Mouse (Mus musculus) limb, embryonic 10.5 days (tissue): ENCODE measurements around the gene Fam160a1. TPM values are rescaled to one million over a fixed set of nuclear protein-coding genes. Genes with fewer than 3 reads are reported as not detected.
A peak's percentile ranks its signal among the peaks of the same experiment; 100 is the strongest.

Experiments
- DNase-seq: peaks from one replicate; pipeline ENCODE4 v3.0.0-alpha.2; 2017; ENCODE audit warnings: low spot score
- H3K27ac ChIP-seq: fragments of 300-500 bp; sonication (generic); 2 replicates; pipeline ENCODE4 v1.5.1; 2016; ENCODE audit warnings: mild to moderate bottlenecking
- H3K27me3 ChIP-seq: fragments of 300-500 bp; sonication (generic); 2 replicates; pipeline ENCODE4 v1.6.1; 2016; ENCODE audit warnings: low read depth, mild to moderate bottlenecking; ENCODE audit not compliant: poor library complexity, severe bottlenecking
- H3K36me3 ChIP-seq: fragments of 300-500 bp; sonication (generic); 2 replicates; pipeline ENCODE4 v1.6.1; 2016; ENCODE audit warnings: mild to moderate bottlenecking, moderate library complexity
- H3K4me1 ChIP-seq: fragments of 300-500 bp; sonication (generic); 2 replicates; pipeline ENCODE4 v1.6.1; 2016
- H3K4me3 ChIP-seq: fragments of 300-500 bp; sonication (generic); 2 replicates; pipeline ENCODE4 v1.5.1; 2016; ENCODE audit warnings: mild to moderate bottlenecking, moderate library complexity
- H3K9me3 ChIP-seq: fragments of 300-500 bp; sonication (generic); replicated peaks from 2 replicates; pipeline ENCODE4 v1.6.1; 2016; ENCODE audit warnings: mild to moderate bottlenecking
- WGBS: fragments of 180-500 bp; shearing (Covaris S2); methylation state at CpG from one replicate; pipeline ENCODE4 v1.1.7; 2016; 5-methylcytosine and 5-hydroxymethylcytosine counted together
- polyA plus RNA-seq: library from polyadenylated mRNA; unstranded; fragments of >200 nt; fragmentation: Nextera tagmentation; extraction: Ambion mirVana; gene quantifications from 2 replicates; pipeline ENCODE4 v1.2.1, GENCODE M21; 2016

The Fam160a1 gene
- polyA plus RNA-seq, 1 experiment from 2014 or later, result 1.5 TPM

GRCm38 (mm10) chr3:85683618-85684017 is 133.5 kb downstream of the Fam160a1 start:
- Histone ChIP-seq H3K36me3 (no peaks in the 10 kb centered on the region), H3K27ac (no peak overlapping the region), H3K4me1 (peaks cover 5% of the 10 kb centered on the region; the same call in 1 of the 2 replicates), H3K27me3 (no peaks in the 10 kb centered on the region), H3K9me3 (no peaks in the 10 kb centered on the region), H3K4me3 (no peak overlapping the region)
- 91% methylated on average over 5 of the region's 5 CpGs for WGBS
- no peak for DNase-seq

GRCm38 (mm10) chr3:85681136-85681535 is 136.0 kb downstream of the Fam160a1 start:
- 0 out of 2 replicates have a peak overlapping the region, but pooled peaks have one; percentile 25 for H3K27ac ChIP-seq
- H3K4me1 ChIP-seq, result peaks cover 5% of the 10 kb centered on the region; the same call in 1 of the 2 replicates
- no peak overlapping the region for H3K4me3 ChIP-seq
- H3K36me3 ChIP-seq, result no peaks in the 10 kb centered on the region
- DNase-seq, result no peak
- no peaks in the 10 kb centered on the region for H3K27me3 ChIP-seq
- H3K9me3 ChIP-seq, result no peaks in the 10 kb centered on the region
- WGBS, result 90% methylated on average over 7 of the region's 7 CpGs

GRCm38 (mm10) chr3:85679960-85680359 is 137.1 kb downstream of the Fam160a1 start:
- WGBS, result 93% methylated on average over 5 of the region's 5 CpGs
- no peak overlapping the region for H3K27ac ChIP-seq

GRCm38 (mm10) chr3:85679312-85679933 is 137.7 kb downstream of the Fam160a1 start:
- Histone ChIP-seq H3K27ac (no peak overlapping the region), H3K27me3 (no peaks in the 10 kb centered on the region), H3K4me3 (no peak overlapping the region), H3K4me1 (peaks cover 5% of the 10 kb centered on the region; the same call in 1 of the 2 replicates), H3K9me3 (no peaks in the 10 kb centered on the region), H3K36me3 (no peaks in the 10 kb centered on the region)
- WGBS, result 88% methylated on average over 8 of the region's 8 CpGs
- no peak for DNase-seq

More at GRCm38 (mm10) chr3:85679960-85680359, 137.1 kb downstream of the Fam160a1 start:
- no peaks in the 10 kb centered on the region for H3K9me3 ChIP-seq
- DNase-seq, result no peak
- H3K4me1 ChIP-seq, result peaks cover 5% of the 10 kb centered on the region; the same call in 1 of the 2 replicates
- no peaks in the 10 kb centered on the region for H3K27me3 ChIP-seq
- no peak overlapping the region for H3K4me3 ChIP-seq
- no peaks in the 10 kb centered on the region for H3K36me3 ChIP-seq

GRCm38 (mm10) chr3:85677952-85678351 is 139.1 kb downstream of the Fam160a1 start:
- H3K9me3 ChIP-seq, result no peaks in the 10 kb centered on the region
- no peak for DNase-seq
- no peak overlapping the region for H3K4me3 ChIP-seq
- no peaks in the 10 kb centered on the region for H3K27me3 ChIP-seq
- WGBS, result 82% methylated on average over 3 of the region's 3 CpGs
- H3K4me1 ChIP-seq, result peaks cover 5% of the 10 kb centered on the region; the same call in 1 of the 2 replicates
- H3K36me3 ChIP-seq, result no peaks in the 10 kb centered on the region
- H3K27ac ChIP-seq, result no peak overlapping the region

- DNase-seq, result no peak
- Histone ChIP-seq H3K4me1 (peaks cover 5% of the 10 kb centered on the region; the same call in 1 of the 2 replicates), H3K4me3 (no peak overlapping the region), H3K27me3 (no peaks in the 10 kb centered on the region), H3K27ac (no peak overlapping the region), H3K9me3 (no peaks in the 10 kb centered on the region), H3K36me3 (no peaks in the 10 kb centered on the region)
- WGBS, result 85% methylated on average over 8 of the region's 8 CpGs
These were observed 140.0 kb downstream of the Fam160a1 start for GRCm38 (mm10) chr3:85677133-85677532.

GRCm38 (mm10) chr3:85669844-85670243 is 147.2 kb downstream of the Fam160a1 start:
- Histone ChIP-seq H3K9me3 (no peaks in the 10 kb centered on the region), H3K27ac (no peak overlapping the region), H3K4me3 (no peak overlapping the region), H3K4me1 (no peaks in the 10 kb centered on the region), H3K27me3 (no peaks in the 10 kb centered on the region), H3K36me3 (no peaks in the 10 kb centered on the region)
- DNase-seq, result no peak
- 88% methylated on average over 6 of the region's 6 CpGs for WGBS

- Histone ChIP-seq H3K36me3 (no peaks in the 10 kb centered on the region), H3K4me1 (no peaks in the 10 kb centered on the region), H3K27ac (no peak overlapping the region), H3K27me3 (no peaks in the 10 kb centered on the region), H3K4me3 (no peak overlapping the region), H3K9me3 (no peaks in the 10 kb centered on the region)
- no peak for DNase-seq
- WGBS, result 89% methylated on average over 6 of the region's 6 CpGs
These were observed 149.4 kb downstream of the Fam160a1 start for GRCm38 (mm10) chr3:85667683-85668082.

- Histone ChIP-seq H3K36me3 (no peaks in the 10 kb centered on the region), H3K27me3 (no peaks in the 10 kb centered on the region), H3K27ac (no peak overlapping the region), H3K4me1 (no peaks in the 10 kb centered on the region), H3K4me3 (no peak overlapping the region), H3K9me3 (no peaks in the 10 kb centered on the region)
- 87% methylated on average over 12 of the region's 12 CpGs for WGBS
- no peak for DNase-seq
These were observed 150.4 kb downstream of the Fam160a1 start for GRCm38 (mm10) chr3:85666736-85667135.

- no peaks in the 10 kb centered on the region for H3K9me3 ChIP-seq
- H3K36me3 ChIP-seq, result no peaks in the 10 kb centered on the region
- no peaks in the 10 kb centered on the region for H3K4me1 ChIP-seq
- no peak overlapping the region for H3K4me3 ChIP-seq
- H3K27ac ChIP-seq, result no peak overlapping the region
- no peaks in the 10 kb centered on the region for H3K27me3 ChIP-seq
- no peak for DNase-seq
- WGBS, result 86% methylated on average over 3 of the region's 3 CpGs
These were observed 150.9 kb downstream of the Fam160a1 start for GRCm38 (mm10) chr3:85666166-85666565.

GRCm38 (mm10) chr3:85664591-85665171 is 152.4 kb downstream of the Fam160a1 start:
- WGBS, result 80% methylated on average over 10 of the region's 10 CpGs
- H3K27me3 ChIP-seq, result no peaks in the 10 kb centered on the region
- H3K4me1 ChIP-seq, result no peaks in the 10 kb centered on the region
- DNase-seq, result no peak
- no peaks in the 10 kb centered on the region for H3K9me3 ChIP-seq
- no peaks in the 10 kb centered on the region for H3K36me3 ChIP-seq
- no peak overlapping the region for H3K4me3 ChIP-seq
- no peak overlapping the region for H3K27ac ChIP-seq

GRCm38 (mm10) chr3:85663826-85664225 is 153.3 kb downstream of the Fam160a1 start:
- Histone ChIP-seq H3K9me3 (no peaks in the 10 kb centered on the region), H3K4me1 (no peaks in the 10 kb centered on the region), H3K36me3 (no peaks in the 10 kb centered on the region), H3K4me3 (no peak overlapping the region), H3K27me3 (no peaks in the 10 kb centered on the region), H3K27ac (no peak overlapping the region)
- 85% methylated on average over 5 of the region's 5 CpGs for WGBS
- no peak for DNase-seq

GRCm38 (mm10) chr3:85661926-85662813 is 154.9 kb downstream of the Fam160a1 start:
- H3K4me1 ChIP-seq, result 0 out of 2 replicates have a peak, but pooled peaks cover 2% of the 10 kb centered on the region
- no peaks in the 10 kb centered on the region for H3K9me3 ChIP-seq
- H3K36me3 ChIP-seq, result no peaks in the 10 kb centered on the region
- DNase-seq, result no peak
- H3K27ac ChIP-seq, result no peak overlapping the region
- 77% methylated on average over 10 of the region's 10 CpGs for WGBS
- H3K27me3 ChIP-seq, result no peaks in the 10 kb centered on the region
- H3K4me3 ChIP-seq, result no peak overlapping the region
